Mouse (Mus musculus) erythroblast, embryonic 14.5 days (primary cell): Measurements from ENCODE around the gene Rtl8b. TPM values are rescaled to one million over a fixed set of nuclear protein-coding genes. Genes with fewer than 3 reads are reported as not detected.
A peak's percentile ranks its signal among the peaks of the same experiment; 100 is the strongest.
"Not testable (repeated sequence)": the region's sequence is repeated elsewhere in the genome, so short reads cannot be mapped to it uniquely, and the experiment has no call there.

ENCODE experiments used
- H3K27me3 ChIP-seq: 2 replicates; pipeline ENCODE4 v1.6.1; 2012; ENCODE audit warnings: inconsistent platforms; ENCODE audit not compliant: control insufficient read depth
- H3K36me3 ChIP-seq: 2 replicates; pipeline ENCODE4 v1.6.1; 2012; ENCODE audit warnings: mild to moderate bottlenecking, inconsistent platforms; ENCODE audit not compliant: control insufficient read depth
- H3K4me1 ChIP-seq: 2 replicates; pipeline ENCODE4 v1.6.1; 2012; ENCODE audit warnings: inconsistent platforms; ENCODE audit not compliant: control insufficient read depth
- H3K4me3 ChIP-seq: replicated peaks from 2 replicates; pipeline ENCODE3; 2012; ENCODE audit warnings: moderate library complexity, mild to moderate bottlenecking, inconsistent platforms
- H3K9me3 ChIP-seq: 2 replicates; pipeline ENCODE4 v1.6.1; 2012; ENCODE audit warnings: low read length, inconsistent platforms, mixed read lengths; ENCODE audit not compliant: control insufficient read depth
- GATA1 ChIP-seq: IDR thresholded peaks from 2 replicates; pipeline ENCODE4 v1.6.1; 2012; ENCODE audit warnings: low read length, inconsistent platforms, mixed read lengths
- TAL1 ChIP-seq: IDR thresholded peaks from 3 replicates; pipeline ENCODE4 v1.6.1; 2012; ENCODE audit warnings: low read length, inconsistent platforms, mixed read lengths
- polyA plus RNA-seq: library from polyadenylated mRNA; stranded (reverse); fragments of >175 nt; gene quantifications from 2 replicates; pipeline ENCODE4 v1.2.3, GENCODE M21; 2012

Gene Rtl8b
- 0.20 and 0.47 TPM in 2 replicates for polyA plus RNA-seq

DNA sequence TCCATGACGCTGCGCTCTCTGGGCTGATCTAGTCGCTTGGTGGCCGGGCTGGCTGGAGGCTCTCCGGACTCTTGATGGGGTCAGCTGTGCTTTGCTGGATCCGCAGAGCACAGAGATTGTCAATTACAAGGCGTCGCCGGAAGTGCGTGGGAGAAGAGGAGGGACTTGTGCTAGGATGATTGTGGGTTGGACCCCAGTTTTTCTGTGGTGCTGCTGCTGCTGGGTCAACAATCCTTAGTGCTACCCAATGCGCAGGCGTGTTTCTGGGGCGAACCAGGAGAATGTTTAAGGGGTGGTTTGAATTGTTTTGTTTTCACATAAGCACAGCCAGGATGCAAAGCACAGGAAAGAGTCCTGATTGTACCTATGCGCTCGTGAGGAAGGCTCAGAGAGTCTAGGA is at the start of gene Rtl8b:
Gene Rtl8b (minus strand): TSS at position 115 of the 400 bp plus-strand sequence.
- no peaks in the 10 kb centered on the region for H3K36me3 ChIP-seq
- H3K4me1 ChIP-seq = peaks cover 2% of the 10 kb centered on the region
- no peak for TF ChIP-seq GATA1
- no peak for TF ChIP-seq TAL1
- peak within 1 kb of the TSS; percentile 38 for H3K4me3 ChIP-seq
- no peaks in the 10 kb centered on the region for H3K9me3 ChIP-seq
- H3K27me3 ChIP-seq = no peaks in the 10 kb centered on the region

GRCm38 (mm10) chrX:53716323-53717182 is 46.3 kb upstream of the Rtl8b start:
- Histone ChIP-seq H3K9me3 (peaks cover 2% of the 10 kb centered on the region; the same call in 1 of the 2 replicates), H3K27me3 (peaks cover 3% of the 10 kb centered on the region), H3K4me3 (no peak overlapping the region), H3K4me1 (no peaks in the 10 kb centered on the region), H3K36me3 (no peaks in the 10 kb centered on the region)
- TF ChIP-seq GATA1 (no peak), TAL1 (no peak)

DNA sequence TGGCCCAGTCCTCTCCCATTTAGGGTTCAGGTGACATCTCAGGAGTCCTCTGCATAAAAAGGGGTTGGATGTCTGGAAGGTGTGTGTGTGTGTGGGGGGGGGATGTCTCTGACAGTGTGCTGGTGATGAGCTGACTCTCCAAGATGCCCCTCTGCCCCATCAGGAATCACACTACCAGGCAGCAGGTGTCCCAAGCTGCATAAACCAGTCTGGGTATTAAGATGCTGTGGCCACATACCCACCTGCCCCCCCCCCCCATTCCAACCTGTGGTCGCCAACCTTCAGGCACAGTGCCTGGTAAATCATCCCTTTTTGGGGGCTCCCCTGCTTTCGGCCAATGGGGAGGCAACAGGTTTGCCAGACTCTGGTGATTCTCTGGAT is 45.7 kb upstream of the Rtl8b start:
- peaks cover 3% of the 10 kb centered on the region for H3K27me3 ChIP-seq
- H3K4me3 ChIP-seq = no peak overlapping the region
- no peaks in the 10 kb centered on the region for H3K36me3 ChIP-seq
- H3K9me3 ChIP-seq = peaks cover 2% of the 10 kb centered on the region; the same call in 1 of the 2 replicates
- no peaks in the 10 kb centered on the region for H3K4me1 ChIP-seq
- TF ChIP-seq TAL1 (no peak), GATA1 (no peak)

DNA sequence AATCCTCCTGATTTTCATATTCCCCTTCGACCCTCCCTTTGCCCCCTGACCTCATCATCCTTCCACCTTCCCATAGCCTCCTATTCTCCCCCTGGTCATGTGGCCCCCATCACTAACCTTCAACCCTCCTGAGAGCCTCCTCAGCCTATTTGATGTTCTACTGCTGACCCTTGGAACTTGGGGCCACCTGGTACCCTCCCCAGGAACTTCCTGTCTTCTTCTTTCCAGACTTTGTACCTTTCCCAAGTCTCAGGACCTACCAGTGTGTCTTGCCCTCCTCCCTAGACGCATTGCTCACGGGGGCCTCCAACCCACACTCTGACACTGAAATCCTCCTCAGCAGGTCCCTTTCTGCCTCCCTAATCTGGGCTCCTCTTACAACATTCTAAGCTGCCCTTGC is 32.5 kb upstream of the Rtl8b start:
- Histone ChIP-seq H3K4me1 (no peaks in the 10 kb centered on the region), H3K36me3 (no peaks in the 10 kb centered on the region), H3K27me3 (no peaks in the 10 kb centered on the region; the same call in 1 of the 2 replicates), H3K4me3 (no peak overlapping the region), H3K9me3 (no peaks in the 10 kb centered on the region)
- no peak for TF ChIP-seq TAL1
- TF ChIP-seq GATA1 = no peak

- H3K9me3 ChIP-seq = no peaks in the 10 kb centered on the region
- H3K4me3 ChIP-seq = no peak overlapping the region
- no peak for TF ChIP-seq TAL1
- no peak for TF ChIP-seq GATA1
- H3K36me3 ChIP-seq = no peaks in the 10 kb centered on the region
- no peaks in the 10 kb centered on the region for H3K27me3 ChIP-seq
- no peaks in the 10 kb centered on the region for H3K4me1 ChIP-seq
Observed at GRCm38 (mm10) chrX:53699225-53699624, 29.0 kb upstream of the Rtl8b start.

DNA sequence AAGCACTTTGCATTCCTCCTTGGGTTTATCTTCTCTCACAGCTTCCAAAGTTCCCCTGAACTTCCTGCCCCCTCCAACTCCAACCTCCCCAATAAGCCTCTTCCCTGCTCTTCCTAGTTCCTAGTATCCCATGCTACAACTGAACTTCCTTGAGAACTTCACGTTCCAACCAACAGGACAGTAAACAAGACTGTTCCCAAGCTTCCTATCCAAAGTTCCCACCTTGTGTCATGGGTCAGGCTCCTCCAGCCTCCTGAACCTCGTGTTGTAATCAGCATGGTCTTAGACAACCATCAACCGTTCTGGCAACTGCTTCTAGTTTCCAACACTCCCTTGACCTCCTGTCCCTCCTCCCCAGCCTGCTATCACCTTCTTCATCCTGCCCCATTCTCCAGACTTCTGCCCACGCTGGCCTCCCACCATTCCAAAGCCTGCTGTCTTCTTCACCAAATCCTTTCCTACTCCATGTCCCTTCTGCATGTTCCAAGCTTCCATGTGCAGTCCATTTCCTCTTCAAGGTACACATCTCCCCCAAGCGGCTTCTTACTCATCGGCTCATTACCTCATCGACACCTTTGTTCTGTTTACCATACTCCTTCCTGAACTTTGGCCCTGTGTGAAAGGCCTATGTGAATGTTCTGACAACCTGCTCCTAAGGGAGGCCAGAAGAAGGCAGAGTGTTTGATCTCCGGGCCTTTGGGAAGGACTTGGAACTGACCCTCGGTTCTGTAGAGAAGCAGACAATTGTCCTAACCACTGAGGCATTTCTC is 24.0 kb upstream of the Rtl8b start:
- no peaks in the 10 kb centered on the region for H3K36me3 ChIP-seq
- no peaks in the 10 kb centered on the region for H3K9me3 ChIP-seq
- no peak overlapping the region for H3K4me3 ChIP-seq
- H3K4me1 ChIP-seq = no peaks in the 10 kb centered on the region
- no peaks in the 10 kb centered on the region for H3K27me3 ChIP-seq
- TF ChIP-seq GATA1 (no peak), TAL1 (no peak)

GRCm38 (mm10) chrX:53693141-53693540 is 22.9 kb upstream of the Rtl8b start:
- no peaks in the 10 kb centered on the region for H3K36me3 ChIP-seq
- no peaks in the 10 kb centered on the region for H3K4me1 ChIP-seq
- TF ChIP-seq GATA1 = no peak
- TF ChIP-seq TAL1 = no peak
- H3K4me3 ChIP-seq = no peak overlapping the region
- H3K9me3 ChIP-seq = no peaks in the 10 kb centered on the region
- no peaks in the 10 kb centered on the region for H3K27me3 ChIP-seq

DNA sequence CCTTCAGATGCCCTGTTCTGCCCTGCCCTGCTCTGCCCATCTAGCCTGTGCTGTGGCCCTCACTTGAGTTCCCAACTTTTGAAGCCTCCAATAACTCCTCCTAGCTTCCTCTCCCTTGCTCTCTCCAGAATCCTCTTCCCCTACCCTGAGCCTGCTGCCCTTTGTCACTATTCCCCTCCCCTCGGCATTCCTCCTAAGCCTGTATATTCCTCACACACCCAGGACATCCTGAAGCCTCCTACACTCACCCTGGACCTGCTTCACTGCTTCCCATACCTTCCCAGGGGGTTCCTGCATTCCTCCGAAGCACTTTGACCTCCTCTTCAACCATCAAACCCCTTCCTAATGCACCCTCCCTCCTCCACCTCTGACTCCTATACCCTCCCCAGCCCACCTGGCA is 21.9 kb upstream of the Rtl8b start:
- Histone ChIP-seq H3K36me3 (no peaks in the 10 kb centered on the region), H3K4me1 (no peaks in the 10 kb centered on the region), H3K4me3 (no peak overlapping the region), H3K9me3 (no peaks in the 10 kb centered on the region), H3K27me3 (no peaks in the 10 kb centered on the region)
- TF ChIP-seq GATA1 (no peak), TAL1 (no peak)

DNA sequence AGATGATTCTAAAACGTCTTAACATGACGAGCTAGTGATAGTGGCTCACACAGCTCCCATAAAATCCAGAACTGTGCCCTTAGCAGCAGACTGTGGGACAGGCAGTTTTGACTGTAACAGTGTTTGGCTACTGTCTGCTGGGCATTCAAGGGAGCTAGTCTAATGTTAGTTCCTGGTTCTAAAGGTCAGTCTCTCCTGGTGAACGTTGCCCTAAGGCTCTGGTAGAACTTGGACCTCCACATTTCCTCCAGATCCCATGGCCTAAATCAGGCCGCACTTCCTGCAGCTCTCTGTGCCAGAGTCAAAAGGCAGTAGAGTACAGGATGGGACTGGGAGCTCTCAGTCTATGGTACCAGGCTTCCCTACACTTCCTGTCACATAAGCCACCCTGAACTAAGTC is 14.5 kb upstream of the Rtl8b start:
- not testable (repeated sequence) for H3K4me1 ChIP-seq, H3K27me3 ChIP-seq, H3K4me3 ChIP-seq, H3K9me3 ChIP-seq, H3K36me3 ChIP-seq

- H3K4me1 ChIP-seq, H3K36me3 ChIP-seq: not testable (repeated sequence)
Observed at GRCm38 (mm10) chrX:53682650-53683049, 12.4 kb upstream of the Rtl8b start.

GRCm38 (mm10) chrX:53676943-53677342 is 6.7 kb upstream of the Rtl8b start:
- not testable (repeated sequence) for H3K4me3 ChIP-seq, H3K4me1 ChIP-seq, H3K36me3 ChIP-seq, H3K9me3 ChIP-seq, H3K27me3 ChIP-seq

More at GRCm38 (mm10) chrX:53682650-53683049, 12.4 kb upstream of the Rtl8b start:
- not testable (repeated sequence) for H3K27me3 ChIP-seq, H3K9me3 ChIP-seq, H3K4me3 ChIP-seq

DNA sequence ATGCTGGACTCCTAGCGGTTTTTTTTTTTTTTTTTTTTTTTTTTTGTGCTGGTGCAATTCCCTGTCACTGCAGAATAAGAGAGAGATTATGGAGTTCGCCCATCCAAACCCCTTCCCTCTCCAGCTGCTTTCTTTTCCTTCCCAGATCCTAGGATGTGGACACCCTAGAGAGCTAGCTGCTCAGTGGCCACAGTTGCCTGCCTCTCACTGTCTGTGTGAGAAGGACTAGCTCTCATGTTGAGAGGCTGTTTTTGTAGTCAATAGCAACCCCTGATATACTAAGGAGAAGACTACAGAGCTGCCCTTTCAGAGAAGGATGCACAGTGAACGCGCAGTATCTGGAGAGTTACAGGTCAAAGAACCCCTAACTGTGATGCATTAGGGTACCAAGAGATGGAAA is 488 bp upstream of the Rtl8b start:
- not testable (repeated sequence) for H3K9me3 ChIP-seq, H3K4me1 ChIP-seq, H3K36me3 ChIP-seq, H3K4me3 ChIP-seq, H3K27me3 ChIP-seq

- H3K9me3 ChIP-seq, H3K4me3 ChIP-seq, H3K36me3 ChIP-seq, H3K27me3 ChIP-seq, H3K4me1 ChIP-seq: not testable (repeated sequence)
Observed at GRCm38 (mm10) chrX:53669557-53670270, 494 bp downstream of the Rtl8b start.
